Mouse (Mus musculus) cerebellum, adult 2 months (tissue): ENCODE data around the gene Fam193b.

Experiments
- CTCF ChIP-seq: fragments of 200-500 bp; IDR thresholded peaks from 2 replicates; pipeline ENCODE4 v1.5.1; 2011; ENCODE audit warnings: low read depth, mild to moderate bottlenecking, control low read depth, low read length, moderate library complexity, borderline replicate concordance; ENCODE audit not compliant: insufficient read depth
- POLR2A ChIP-seq: fragments of 200-500 bp; IDR thresholded peaks from 2 replicates; pipeline ENCODE4 v1.6.1; 2011; ENCODE audit warnings: low read length, control low read depth, borderline replicate concordance; ENCODE audit not compliant: insufficient read depth

DNA sequence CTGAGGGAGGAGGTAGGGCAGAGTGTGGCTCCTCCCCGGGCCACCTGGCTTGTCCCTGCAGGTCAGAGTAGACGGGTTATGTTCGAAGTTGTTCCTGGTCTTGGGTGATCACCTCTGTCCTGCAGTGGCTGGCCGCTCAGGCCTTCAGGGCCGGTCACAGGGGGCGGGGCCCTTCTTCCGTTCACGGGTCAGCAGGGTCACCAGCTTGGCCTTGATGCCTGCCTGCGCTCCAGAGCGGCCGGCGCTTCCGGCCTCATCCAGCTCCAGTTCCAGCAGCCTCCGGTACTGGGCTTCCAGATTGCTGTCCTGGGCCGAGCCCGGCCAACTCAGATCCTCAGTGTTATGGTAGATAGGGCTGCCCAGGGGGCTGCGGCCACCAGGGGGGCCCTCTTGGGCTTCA, 47.6 kb downstream of the Fam193b start:
- TF ChIP-seq CTCF (no peak), POLR2A (no peak)
